Mouse (Mus musculus): ENCODE results near the gene Enho. TPM values are rescaled to one million over a fixed set of nuclear protein-coding genes. Genes with fewer than 3 reads are reported as not detected.

Gene Enho
- polyA plus RNA-seq, 1 experiment from 2014 or later: 25.2 TPM

- Histone ChIP-seq H3K4me1 (ENCODE audit: insufficient read depth) (peaks cover 6% of the 10 kb centered on the region), H3K27me3 (ENCODE audit: insufficient read depth, low read length) (peaks cover 10% of the 10 kb centered on the region; the same call in 1 of the 2 replicates), H3K9ac (replicated peaks) (no peak overlapping the region), H3K4me3 (ENCODE audit: low read depth, low read length) (no peak overlapping the region), H3K4me2 (ENCODE audit: low read depth, low read length) (no peak overlapping the region), H3K27ac (ENCODE audit: low read depth) (no peak overlapping the region), H3K9me3 (ENCODE audit: low read length) (no peaks in the 10 kb centered on the region), H3K36me3 (replicated peaks; ENCODE audit: insufficient read depth, low read length) (no peaks in the 10 kb centered on the region)
- 68% methylated on average over 13 of the region's 13 CpGs for WGBS (ENCODE audit: insufficient replicate concordance)
- ATAC-seq: no peak
- TF ChIP-seq EP300 (IDR thresholded peaks at IDR 0.05; ENCODE audit: low read depth): no peak
- no peak for TF ChIP-seq CTCF (IDR thresholded peaks at IDR 0.05; ENCODE audit: low read depth)
- no peak for DNase-seq
Observed at GRCm38 (mm10) chr4:41659556-41659955, 19.4 kb upstream of the Enho start.

DNA sequence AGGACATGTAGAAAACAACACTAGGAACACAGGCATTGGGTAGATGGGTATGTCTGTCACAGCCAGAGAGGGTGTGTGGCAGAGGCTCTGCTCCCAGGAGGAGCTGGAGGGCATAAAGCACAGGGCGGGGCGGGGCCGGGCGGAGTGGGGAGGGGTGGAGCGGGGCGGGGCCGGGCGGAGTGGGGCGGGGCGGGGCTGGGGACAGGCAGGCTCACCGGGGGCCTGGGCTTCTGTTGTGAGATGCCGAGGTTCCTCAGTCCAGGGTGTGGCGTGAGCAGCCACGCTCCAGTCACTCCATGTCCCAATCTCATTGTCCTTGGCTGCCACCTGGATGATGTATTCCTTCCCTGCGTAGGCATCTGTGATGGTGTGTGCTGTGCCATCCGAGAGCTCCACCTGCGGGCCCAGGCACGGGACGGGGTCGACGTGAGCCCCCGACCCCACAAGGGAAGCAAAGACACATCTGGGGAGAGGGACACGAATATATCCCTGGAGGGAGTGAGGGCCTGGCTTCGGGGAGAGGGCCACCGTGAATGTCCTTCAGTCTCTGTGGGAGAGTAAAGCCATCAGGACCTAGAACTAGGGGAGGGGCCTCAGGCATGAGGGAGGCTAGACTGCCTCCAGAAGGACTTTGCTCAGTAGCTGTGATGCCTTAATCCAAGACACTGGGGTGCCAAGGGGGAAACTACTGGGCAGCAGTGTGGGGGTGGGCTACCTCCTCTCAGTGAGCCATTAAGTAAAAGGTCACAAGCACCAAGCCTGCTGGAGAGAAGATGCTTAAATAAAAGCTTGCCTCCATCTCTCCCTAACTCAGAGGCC is 18.7 kb upstream of the Enho start:
- H3K36me3 ChIP-seq (replicated peaks; ENCODE audit: insufficient read depth, low read length): no peaks in the 10 kb centered on the region
- TF ChIP-seq EP300 (IDR thresholded peaks at IDR 0.05; ENCODE audit: low read depth): no peak
- no peak for TF ChIP-seq CTCF (IDR thresholded peaks at IDR 0.05; ENCODE audit: low read depth)
- H3K4me3 ChIP-seq (ENCODE audit: low read depth, low read length): no peak overlapping the region
- H3K27me3 ChIP-seq (ENCODE audit: insufficient read depth, low read length): peaks cover 10% of the 10 kb centered on the region; the same call in 1 of the 2 replicates
- ATAC-seq (peak; percentile 14; the same call in 1 of the 2 replicates), DNase-seq (no peak)
- H3K27ac ChIP-seq (ENCODE audit: low read depth): no peak overlapping the region
- no peaks in the 10 kb centered on the region for H3K9me3 ChIP-seq (ENCODE audit: low read length)
- 11% methylated on average over 19 of the region's 25 CpGs for WGBS (ENCODE audit: insufficient replicate concordance)
- H3K9ac ChIP-seq (replicated peaks): no peak overlapping the region
- H3K4me1 ChIP-seq (ENCODE audit: insufficient read depth): peaks cover 6% of the 10 kb centered on the region
- no peak overlapping the region for H3K4me2 ChIP-seq (ENCODE audit: low read depth, low read length)

DNA sequence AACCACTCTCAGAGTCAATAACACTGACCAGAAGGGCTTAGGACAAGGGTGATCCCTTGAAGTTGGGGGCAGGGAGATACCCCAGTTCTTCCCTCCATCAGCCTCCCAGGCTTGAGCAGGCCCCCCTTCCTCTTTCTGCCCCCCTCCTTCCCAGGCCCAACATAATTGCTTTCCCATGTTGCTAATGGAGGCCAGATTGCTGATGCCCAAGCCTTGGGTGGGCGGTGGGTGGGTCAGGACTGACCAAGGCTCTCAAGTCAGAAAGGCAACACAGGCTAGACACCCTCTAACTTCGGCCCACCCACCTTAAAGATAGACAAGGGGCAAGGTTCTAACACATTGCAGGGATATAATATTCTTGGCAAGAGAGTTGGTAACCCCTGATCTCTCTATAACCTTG is 15.4 kb upstream of the Enho start:
- H3K27me3 ChIP-seq (ENCODE audit: insufficient read depth, low read length): peaks cover 7% of the 10 kb centered on the region; the same call in 1 of the 2 replicates
- no peak overlapping the region for H3K9ac ChIP-seq (replicated peaks)
- H3K9me3 ChIP-seq (ENCODE audit: low read length): no peaks in the 10 kb centered on the region
- DNase-seq: no peak
- 81% methylated on average over 2 of the region's 2 CpGs for WGBS (ENCODE audit: insufficient replicate concordance)
- H3K4me3 ChIP-seq (ENCODE audit: low read depth, low read length): no peak overlapping the region
- no peak for ATAC-seq
- no peaks in the 10 kb centered on the region for H3K4me1 ChIP-seq (ENCODE audit: insufficient read depth)
- no peaks in the 10 kb centered on the region for H3K36me3 ChIP-seq (replicated peaks; ENCODE audit: insufficient read depth, low read length)
- H3K4me2 ChIP-seq (ENCODE audit: low read depth, low read length): no peak overlapping the region
- H3K27ac ChIP-seq (ENCODE audit: low read depth): no peak overlapping the region
- no peak for TF ChIP-seq CTCF (IDR thresholded peaks at IDR 0.05; ENCODE audit: low read depth)
- TF ChIP-seq EP300 (IDR thresholded peaks at IDR 0.05; ENCODE audit: low read depth): no peak

DNA sequence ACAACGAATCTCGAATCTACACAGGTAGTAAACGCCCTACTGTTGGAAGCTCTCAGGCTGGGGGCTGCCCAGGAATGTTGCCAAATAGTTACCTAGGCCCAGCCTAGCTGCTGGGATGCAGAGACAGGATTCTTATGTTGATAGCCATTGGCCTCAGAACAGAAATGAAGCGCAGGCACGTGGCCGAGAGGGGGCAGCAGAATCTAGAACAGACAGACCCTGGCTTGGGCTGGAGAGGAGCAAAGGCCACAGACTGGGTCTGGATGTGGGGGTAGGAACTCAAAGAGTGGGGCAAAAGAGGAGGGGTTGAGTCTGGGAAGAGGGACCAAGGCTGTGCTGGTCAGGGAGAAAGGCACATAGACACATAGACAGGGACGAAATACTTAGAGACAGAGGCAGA is 14.1 kb upstream of the Enho start:
- Histone ChIP-seq H3K4me2 (ENCODE audit: low read depth, low read length) (no peak overlapping the region), H3K4me1 (ENCODE audit: insufficient read depth) (no peaks in the 10 kb centered on the region), H3K27me3 (ENCODE audit: insufficient read depth, low read length) (peaks cover 7% of the 10 kb centered on the region; the same call in 1 of the 2 replicates), H3K9me3 (ENCODE audit: low read length) (no peaks in the 10 kb centered on the region), H3K9ac (replicated peaks) (no peak overlapping the region), H3K27ac (ENCODE audit: low read depth) (no peak overlapping the region), H3K4me3 (ENCODE audit: low read depth, low read length) (no peak overlapping the region), H3K36me3 (replicated peaks; ENCODE audit: insufficient read depth, low read length) (no peaks in the 10 kb centered on the region)
- DNase-seq (peak; percentile 60), ATAC-seq (no peak)
- peak; percentile 63 for TF ChIP-seq CTCF (IDR thresholded peaks at IDR 0.05; ENCODE audit: low read depth)
- no peak for TF ChIP-seq EP300 (IDR thresholded peaks at IDR 0.05; ENCODE audit: low read depth)
- 20% methylated on average over 7 of the region's 7 CpGs for WGBS (ENCODE audit: insufficient replicate concordance)

DNA sequence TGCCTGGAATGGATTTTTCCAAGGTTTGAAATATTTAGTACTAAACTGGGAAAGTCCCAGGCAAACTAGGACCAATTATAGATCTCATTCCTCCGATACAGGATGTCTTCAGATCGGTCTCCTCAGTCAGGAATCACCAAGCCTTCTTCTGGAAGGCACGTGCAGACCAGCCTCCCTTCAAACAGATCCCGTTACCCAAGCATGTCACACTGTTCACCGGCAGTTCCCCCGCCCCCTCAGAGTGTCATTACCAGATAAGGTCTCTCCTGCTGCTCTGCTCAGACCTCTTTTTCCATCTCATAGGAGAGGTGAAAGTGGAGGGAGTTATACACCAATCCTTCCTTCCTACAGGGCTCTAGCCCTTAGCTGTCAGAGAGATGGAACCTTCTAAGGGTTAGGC is 13.6 kb upstream of the Enho start:
- 61% methylated on average over 6 of the region's 6 CpGs for WGBS (ENCODE audit: insufficient replicate concordance)
- Histone ChIP-seq H3K36me3 (replicated peaks; ENCODE audit: insufficient read depth, low read length) (no peaks in the 10 kb centered on the region), H3K27me3 (ENCODE audit: insufficient read depth, low read length) (peaks cover 7% of the 10 kb centered on the region; the same call in 1 of the 2 replicates), H3K9ac (replicated peaks) (no peak overlapping the region), H3K4me1 (ENCODE audit: insufficient read depth) (no peaks in the 10 kb centered on the region), H3K27ac (ENCODE audit: low read depth) (no peak overlapping the region), H3K4me3 (ENCODE audit: low read depth, low read length) (no peak overlapping the region), H3K9me3 (ENCODE audit: low read length) (no peaks in the 10 kb centered on the region), H3K4me2 (ENCODE audit: low read depth, low read length) (no peak overlapping the region)
- no peak for ATAC-seq
- no peak for DNase-seq
- TF ChIP-seq EP300 (IDR thresholded peaks at IDR 0.05; ENCODE audit: low read depth): no peak
- no peak for TF ChIP-seq CTCF (IDR thresholded peaks at IDR 0.05; ENCODE audit: low read depth)

- no peak overlapping the region for H3K9ac ChIP-seq (replicated peaks)
- WGBS (ENCODE audit: insufficient replicate concordance): 48% methylated on average over 6 of the region's 6 CpGs
- peak; percentile 73 for DNase-seq
- no peaks in the 10 kb centered on the region for H3K4me1 ChIP-seq (ENCODE audit: insufficient read depth)
- TF ChIP-seq EP300 (IDR thresholded peaks at IDR 0.05; ENCODE audit: low read depth) (no peak), CTCF (IDR thresholded peaks at IDR 0.05; ENCODE audit: low read depth) (peak; percentile 80)
- no peaks in the 10 kb centered on the region for H3K9me3 ChIP-seq (ENCODE audit: low read length)
- peaks cover 7% of the 10 kb centered on the region; the same call in 1 of the 2 replicates for H3K27me3 ChIP-seq (ENCODE audit: insufficient read depth, low read length)
- no peaks in the 10 kb centered on the region for H3K36me3 ChIP-seq (replicated peaks; ENCODE audit: insufficient read depth, low read length)
- no peak overlapping the region for H3K4me3 ChIP-seq (ENCODE audit: low read depth, low read length)
- H3K27ac ChIP-seq (ENCODE audit: low read depth): no peak overlapping the region
- no peak for ATAC-seq
- H3K4me2 ChIP-seq (ENCODE audit: low read depth, low read length): no peak overlapping the region
Observed at GRCm38 (mm10) chr4:41653296-41653695, 13.2 kb upstream of the Enho start.

Data from liver, postnatal 0 days (tissue).